In the genomic region with DNA sequence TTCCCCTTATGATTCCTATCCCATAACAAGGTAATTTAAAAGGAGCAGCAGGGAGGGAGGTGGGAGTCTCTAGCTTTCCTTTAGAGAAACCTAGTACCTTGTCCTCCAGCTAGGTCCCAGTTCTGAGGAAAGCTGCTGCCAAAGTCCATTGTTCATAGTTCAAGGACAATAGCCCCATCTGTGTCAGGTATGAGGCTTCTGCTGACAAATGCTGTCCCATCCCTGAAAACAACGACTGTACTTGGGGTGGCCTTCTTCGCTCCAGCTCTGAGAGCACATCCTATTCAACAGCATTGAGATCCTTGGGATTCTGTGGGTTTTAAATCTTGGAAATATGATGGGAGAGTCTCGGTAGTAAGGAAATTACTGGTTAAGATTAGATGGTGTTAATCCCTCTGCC, we compare ENCODE assay signal across 19 mouse cellular contexts. TPM values are rescaled to one million over a fixed set of nuclear protein-coding genes. Genes with fewer than 3 reads are reported as not detected.
"Had no signal": no experiment of that assay in that cellular context is flagged by ENCODE, and none has a peak within 500 bp of the region (broad histone marks: within the 10 kb centered on the region; RNA-seq: fewer than 3 reads in every experiment).

No protein-coding gene starts in this region.

- H3K4me3 ChIP-seq: megakaryocyte, embryonic 14.5 days; midbrain, embryonic 13.5 days; midbrain, embryonic 15.5 days; neural tube, embryonic 12.5 days had no signal

- H3K27me3 ChIP-seq: megakaryocyte, embryonic 14.5 days; midbrain, embryonic 13.5 days; midbrain, embryonic 15.5 days; neural tube, embryonic 12.5 days had no signal

- ATAC-seq: midbrain, embryonic 13.5 days; midbrain, embryonic 15.5 days had no signal

- H3K9ac ChIP-seq: lung, embryonic 14.5 days; midbrain, embryonic 13.5 days; midbrain, embryonic 15.5 days; neural tube, embryonic 12.5 days had no signal

- H3K9me3 ChIP-seq: megakaryocyte, embryonic 14.5 days; midbrain, embryonic 13.5 days; midbrain, embryonic 15.5 days; neural tube, embryonic 12.5 days had no signal

- H3K36me3 ChIP-seq: midbrain, embryonic 13.5 days; midbrain, embryonic 15.5 days; neural tube, embryonic 12.5 days had no signal

- H3K4me1 ChIP-seq: megakaryocyte, embryonic 14.5 days; midbrain, embryonic 13.5 days; midbrain, embryonic 15.5 days; neural tube, embryonic 12.5 days had no signal

- H3K27ac ChIP-seq: macrophage; midbrain, embryonic 13.5 days; midbrain, embryonic 15.5 days; neural tube, embryonic 12.5 days had no signal

- DNase-seq: lung, adult 18-20 months; lung, embryonic 14.5 days; lung, postnatal 10 days; right cerebral cortex, postnatal 14 days; thymus, adult 18-20 months; thymus, postnatal 14 days; thymus, postnatal 36 days had no signal

RNA-seq across cellular contexts. Expression of gene Ranbp17, which starts 23.1 kb away (rescaled TPM):
- total RNA-seq: monocyte, adult 5-6 weeks; neutrophil, adult 5-6 weeks had no signal
- polyA plus RNA-seq: macrophage had no signal

RNA-seq across cellular contexts. Expression of gene Gabrp, which starts 42.1 kb away (rescaled TPM):
- total RNA-seq: megakaryocyte progenitor cell, adult 5-6 weeks; monocyte, adult 5-6 weeks; neutrophil, adult 5-6 weeks had no signal
- polyA plus RNA-seq: lung, embryonic 14.5 days; macrophage; midbrain, embryonic 13.5 days; midbrain, postnatal 0 days; neural tube, embryonic 14.5 days; spleen, adult 2 months; stomach, embryonic 14.5 days had no signal
